Mouse (Mus musculus): Measurements from ENCODE around the gene Plscr5.

GRCm38 (mm10) chr9:92209850-92210249 lies 17.1 kb downstream of the Plscr5 start:
- TF ChIP-seq GATA1 (IDR thresholded peaks at IDR 0.05; ENCODE audit: low read length) (no peak), TAL1 (IDR thresholded peaks at IDR 0.05; ENCODE audit: low read length) (no peak)
